Mouse (Mus musculus) lung, postnatal 36 days (tissue): Measurements from ENCODE around the gene Vegfb.
"Not testable (repeated sequence)": the region's sequence is repeated elsewhere in the genome, so short reads cannot be mapped to it uniquely, and the experiment has no call there.

Source experiments
- DNase-seq: peaks from one replicate; pipeline ENCODE4 v3.0.0; 2022; ENCODE audit warnings: mixed read lengths

Vegfb gene

DNA sequence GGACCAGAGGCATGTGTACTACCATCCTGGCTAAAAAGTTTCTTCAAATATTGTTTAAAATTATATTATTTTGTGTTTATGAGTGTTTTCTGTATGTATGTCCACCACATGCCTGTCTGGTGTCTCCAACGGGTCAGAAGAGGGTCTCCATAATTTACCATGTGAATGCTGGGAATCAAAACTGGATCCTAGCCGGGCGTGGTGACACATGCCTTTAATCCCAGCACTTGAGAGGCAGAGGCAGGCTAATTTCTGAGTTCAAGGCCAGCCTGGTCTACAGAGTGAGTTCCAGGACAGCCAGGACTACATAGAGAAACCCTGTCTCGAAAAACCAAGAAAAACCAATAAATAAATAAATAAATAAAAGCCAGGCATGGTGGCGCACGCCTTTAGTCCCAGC is 3.7 kb upstream of the Vegfb start:
- not testable (repeated sequence) for DNase-seq

DNA sequence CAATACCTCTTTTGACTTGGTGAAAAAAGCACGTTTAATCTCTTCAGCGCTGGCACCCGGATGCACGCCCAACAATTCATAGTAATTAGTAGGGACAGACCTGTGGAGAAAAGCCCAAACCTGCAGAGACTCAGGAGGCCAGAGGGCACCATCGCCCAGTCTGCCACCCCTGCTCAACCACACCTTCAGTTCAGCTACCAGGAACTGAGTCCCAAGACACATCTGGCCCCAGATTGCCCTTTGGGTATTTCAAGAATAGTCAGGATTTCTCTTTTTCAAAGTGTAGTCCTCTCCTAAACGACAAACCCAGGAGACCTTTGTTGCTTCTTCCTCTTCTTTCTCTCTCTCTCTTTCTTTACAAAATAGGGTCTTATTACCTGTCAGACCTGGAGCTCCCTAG is 3.3 kb upstream of the Vegfb start:
- DNase-seq, result no peak

DNA sequence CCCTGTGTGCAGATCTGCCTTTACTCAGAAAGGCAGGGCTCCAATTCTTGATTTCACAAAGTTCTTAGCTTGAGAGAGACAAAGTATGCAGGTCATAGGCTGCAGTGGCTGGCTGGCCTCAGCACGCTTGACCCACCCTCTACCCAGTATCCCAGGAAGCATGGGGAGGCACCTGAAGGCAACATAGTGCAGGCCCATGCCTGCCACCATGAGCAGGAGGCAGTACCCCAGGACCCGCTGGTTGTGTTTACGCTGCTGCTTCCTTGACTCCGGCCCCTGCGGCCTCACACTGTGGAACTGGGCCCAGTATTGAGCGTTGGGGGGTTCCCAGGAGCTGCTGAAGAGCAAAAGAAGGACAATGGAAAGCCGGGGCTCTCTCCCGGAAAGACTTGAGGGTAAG is 1.8 kb upstream of the Vegfb start:
- DNase-seq, result no peak

DNA sequence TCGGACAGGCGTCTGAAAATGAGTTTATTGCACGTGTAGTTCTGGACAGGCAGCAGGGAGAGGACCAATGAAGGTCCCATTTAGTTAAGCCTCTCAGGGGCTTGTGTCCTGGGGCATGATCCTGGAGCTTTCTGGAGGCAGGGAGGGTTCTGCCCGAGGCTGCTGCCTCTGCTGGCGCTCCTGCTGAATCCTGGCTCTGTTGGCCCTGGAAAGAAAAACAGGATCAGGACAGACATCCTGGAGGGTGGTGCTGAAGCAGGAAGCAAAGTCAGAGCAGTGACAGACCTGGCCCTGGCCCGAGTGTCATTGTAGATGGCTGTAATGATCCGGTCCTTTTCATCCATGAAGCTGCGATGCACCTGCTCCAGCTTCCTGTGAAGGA is 444 bp upstream of the Vegfb start:
- DNase-seq, result no peak

DNA sequence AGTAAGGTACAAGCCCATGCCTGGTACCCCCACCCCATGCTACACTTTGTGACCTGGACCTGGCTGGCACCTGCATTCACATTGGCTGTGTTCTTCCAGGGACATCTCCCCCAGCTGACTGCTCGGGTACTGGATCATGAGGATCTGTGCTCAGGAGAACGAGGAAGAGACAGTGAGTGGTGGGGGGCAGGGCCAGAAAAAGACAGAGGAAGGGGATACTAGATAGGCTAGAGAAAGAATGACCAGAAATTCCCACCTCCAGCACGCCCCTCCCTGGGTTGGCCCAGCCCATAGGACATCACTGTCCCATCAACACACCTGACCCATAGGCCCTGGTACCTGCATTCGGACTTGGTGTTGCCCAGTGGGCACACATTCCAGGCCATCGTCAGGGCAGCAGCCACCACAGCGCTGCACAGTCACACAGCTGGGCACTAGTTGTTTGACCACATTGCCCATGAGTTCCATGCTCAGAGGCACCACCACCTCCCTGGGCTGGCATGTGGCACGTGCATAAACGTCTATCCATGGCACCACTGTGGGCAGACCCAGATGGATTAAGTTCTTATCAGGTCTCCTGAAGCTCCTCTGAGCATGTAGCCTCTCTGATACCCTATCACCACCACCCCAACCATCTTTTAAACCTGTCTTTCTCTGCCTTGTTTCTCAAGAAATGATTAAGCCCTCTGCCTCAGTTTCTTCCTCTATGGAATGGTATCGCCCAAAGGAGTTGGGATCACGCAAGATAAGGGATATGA is 1.3 kb downstream of the Vegfb start:
- no peak for DNase-seq

DNA sequence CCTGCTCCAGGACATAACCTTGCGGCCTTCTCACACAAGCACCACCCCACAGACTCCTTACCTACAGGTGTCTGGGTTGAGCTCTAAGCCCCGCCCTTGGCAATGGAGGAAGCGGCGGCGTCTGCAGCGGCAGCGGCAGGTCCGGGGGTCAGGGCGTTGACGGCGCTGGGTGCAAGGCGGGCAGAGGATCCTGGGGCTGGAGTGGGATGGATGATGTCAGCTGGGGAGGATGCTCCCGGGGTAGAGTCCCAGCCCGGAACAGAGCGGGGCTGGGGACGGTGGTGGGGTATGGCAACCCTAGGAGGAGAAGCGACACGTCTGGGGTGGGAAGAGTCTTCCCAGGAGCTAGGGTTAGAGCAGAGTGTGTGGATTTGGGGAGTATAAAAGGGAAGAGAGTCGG is 2.2 kb downstream of the Vegfb start:
- no peak for DNase-seq

DNA sequence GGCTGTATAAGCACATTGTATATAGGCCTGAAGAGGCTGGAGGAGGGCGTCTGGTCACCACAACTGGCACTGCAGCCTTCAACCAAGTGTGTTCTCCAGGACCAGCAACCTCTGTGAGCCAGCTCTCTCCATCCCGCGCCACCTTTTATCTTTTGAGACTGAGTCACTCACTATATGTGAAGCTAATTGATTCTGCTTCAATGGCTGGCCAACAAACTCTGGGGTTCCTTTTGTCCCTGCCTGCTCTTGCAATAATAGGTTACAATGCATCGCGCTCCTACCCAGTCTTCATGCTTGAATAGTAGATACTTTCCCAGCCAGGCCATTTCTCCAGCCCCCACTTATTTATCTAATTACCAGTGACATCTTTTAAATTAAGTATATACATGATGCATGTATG is 3.8 kb downstream of the Vegfb start:
- no peak for DNase-seq

DNA sequence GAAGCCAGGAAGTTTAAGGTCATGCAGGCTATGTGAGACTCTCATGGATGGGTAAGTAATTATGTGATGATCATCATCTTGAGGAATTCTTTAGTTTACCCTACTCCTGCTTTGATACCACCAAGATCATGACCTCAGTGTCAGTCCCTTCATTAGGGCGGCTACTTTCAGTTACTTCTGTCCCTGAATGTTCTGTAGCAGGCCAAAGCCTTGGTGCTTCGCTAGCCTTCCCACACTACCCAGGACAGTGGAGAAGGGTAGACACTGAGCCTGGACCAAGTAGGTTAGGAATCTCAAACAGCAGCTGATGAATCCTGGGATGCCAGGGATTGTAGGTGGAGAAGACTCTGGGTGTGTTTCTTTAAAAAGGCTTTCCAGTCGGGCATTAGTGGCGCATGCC is 6.0 kb downstream of the Vegfb start:
- DNase-seq, result no peak

DNA sequence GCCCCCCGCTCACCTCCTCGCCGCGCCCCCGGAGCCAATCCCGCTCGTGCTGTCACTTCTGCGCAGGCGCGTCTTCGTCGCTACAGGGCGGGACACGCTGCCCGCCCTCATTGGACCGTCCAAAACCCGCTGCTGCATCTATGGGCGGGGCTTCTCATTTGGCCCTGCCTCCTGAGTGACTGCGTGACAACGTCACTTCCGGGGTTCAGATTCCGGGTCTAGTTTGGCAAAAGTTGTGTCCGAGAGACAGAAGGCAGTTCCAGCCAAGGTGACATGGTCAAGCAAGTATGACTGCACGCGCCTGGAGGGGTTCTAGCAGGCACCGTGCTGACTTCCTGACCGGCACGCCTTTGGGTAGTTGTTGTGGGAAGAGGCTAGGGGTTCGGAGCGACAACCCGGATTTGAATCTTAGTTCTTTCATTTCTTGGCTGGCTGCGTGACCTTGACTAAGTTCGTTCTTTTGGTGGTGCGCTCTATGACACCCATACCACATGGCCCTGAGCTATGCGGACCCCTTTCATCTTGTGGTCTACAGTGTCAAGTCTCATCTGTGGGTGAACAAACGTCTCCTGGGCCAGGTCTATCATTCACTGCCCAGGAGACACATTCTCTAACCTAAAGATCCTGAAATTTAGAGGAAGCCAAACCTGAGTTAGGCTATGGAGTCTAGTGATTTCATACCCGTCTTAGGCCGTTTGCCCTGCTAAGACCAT is 6.9 kb downstream of the Vegfb start, which contains the start of gene Fkbp2:
TSS of gene Fkbp2 (minus strand) at position 121 of the 713 bp plus-strand sequence.
- DNase-seq, result peak; percentile 99

DNA sequence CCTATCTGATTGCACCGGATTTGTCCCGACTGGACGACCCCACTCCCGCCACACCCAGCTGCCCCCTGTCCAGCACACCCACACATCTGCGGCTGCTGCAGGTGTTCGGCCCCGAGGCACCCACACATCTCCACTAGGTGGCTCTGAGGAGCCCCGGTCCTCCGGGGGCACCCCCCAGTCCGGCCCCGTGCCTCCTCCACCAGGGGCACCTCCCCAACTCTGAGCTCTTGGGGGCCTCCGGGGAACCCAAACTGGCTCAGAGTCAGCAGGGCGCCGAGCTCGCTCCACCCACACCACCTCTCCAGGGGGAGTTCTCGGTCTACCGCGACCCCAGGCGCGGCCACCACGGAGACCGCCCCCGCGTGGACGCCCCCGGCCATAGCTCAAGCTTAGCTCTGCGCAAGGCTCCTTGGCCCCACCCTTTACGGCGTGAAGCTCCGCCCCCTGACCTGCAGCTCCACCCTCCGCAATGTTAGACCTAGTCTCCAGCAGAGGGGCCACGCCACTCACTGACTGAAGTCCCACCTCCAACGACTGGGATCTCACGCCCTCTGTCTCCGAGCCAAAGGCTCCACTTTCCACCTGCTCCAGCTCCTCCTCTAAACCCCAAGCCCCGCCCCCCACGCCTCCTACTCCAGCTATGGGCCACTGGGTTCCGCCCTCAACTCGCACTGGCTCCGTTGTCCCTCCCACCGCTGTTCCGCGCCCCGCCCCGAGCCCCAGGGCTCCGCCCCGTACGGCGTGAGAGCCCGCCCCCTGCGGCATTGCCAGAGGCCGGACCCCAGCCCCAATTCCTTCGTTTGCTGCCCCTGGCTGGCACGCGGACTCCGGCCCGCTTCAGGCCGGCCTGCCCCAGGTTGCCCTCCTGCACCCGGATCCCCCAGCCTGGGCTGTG is 7.7 kb downstream of the Vegfb start:
- DNase-seq, result peak; percentile 100

DNA sequence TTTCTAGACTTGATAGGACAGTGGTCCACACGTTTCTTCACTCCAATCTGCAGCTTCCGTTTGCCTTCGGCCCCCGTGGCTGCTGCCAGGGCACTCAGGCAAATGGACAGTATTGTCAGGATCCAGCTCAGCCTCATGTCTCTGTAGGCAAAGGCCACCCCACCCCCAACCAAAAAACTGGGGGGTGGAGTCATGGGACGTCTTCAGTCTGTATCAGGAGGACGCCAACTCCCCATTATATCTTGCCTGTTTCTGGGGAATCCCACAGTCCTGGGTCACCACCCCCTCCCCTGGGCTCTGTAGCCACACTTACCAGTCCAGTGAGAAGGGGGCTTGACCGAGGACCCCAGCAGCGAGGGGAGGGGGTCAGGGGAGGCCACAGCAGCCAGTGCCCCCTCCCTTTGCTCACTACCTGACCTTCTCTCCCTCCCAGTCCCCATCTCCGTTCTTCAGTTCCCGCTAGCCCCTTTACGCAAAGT is 8.4 kb downstream of the Vegfb start:
- DNase-seq, result no peak

DNA sequence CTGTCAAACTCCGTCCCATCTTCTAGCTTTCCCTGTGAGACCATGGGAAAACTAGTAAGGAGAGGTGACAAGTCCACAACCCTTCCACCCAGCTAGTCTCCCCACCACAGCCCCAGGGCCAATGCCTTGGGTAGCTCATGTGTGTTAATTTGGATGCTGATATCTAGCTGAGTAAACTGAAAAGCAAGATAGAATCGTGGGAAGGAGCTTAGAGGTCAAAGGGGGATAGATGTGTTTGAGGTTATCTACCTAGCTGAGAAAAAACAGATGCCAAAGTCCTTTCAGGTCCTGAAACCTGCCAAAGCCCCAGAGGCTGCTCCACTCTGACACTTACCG is 8.8 kb downstream of the Vegfb start:
- no peak for DNase-seq

DNA sequence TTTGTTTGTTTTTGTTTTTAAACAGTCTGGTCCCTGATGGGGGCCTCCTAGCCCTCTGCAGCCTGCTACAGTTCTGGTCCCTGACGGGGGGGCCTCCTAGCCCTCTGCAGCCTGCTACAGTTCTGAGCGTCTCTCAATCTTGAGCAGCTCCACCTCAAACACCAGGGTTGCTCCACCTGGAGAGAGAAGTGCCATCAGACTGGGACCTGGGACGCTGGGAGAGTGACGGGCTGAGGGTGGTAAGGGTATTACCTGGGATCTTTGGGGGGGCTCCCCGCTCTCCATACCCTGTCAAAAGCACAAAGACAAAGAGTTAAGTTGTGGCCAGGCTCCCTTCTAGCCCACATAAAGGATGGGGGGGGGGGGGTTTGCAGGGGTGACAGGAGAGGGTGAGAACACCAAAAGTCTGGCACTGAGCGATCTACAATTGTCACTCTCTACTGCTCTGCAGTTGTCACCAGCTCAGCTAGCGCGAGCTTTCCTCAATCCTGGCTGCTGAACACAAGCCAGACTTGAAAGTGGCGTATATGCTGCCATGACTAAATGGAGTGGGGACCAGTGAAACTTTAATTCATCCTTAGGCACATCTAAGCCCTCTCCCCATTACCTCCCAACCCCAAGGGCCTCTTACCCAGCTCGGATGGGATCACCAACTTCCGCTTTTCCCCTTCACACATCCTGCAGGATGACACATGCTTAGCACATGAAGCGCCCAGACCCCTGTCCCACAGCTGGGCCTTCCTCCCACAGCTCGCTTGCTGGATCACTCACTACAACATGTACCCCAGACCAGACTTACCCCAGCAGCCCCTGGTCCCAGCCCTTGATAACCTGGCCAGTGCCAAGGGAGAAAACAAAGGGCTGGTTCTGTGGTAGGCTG is 9.5 kb downstream of the Vegfb start:
- no peak for DNase-seq

DNA sequence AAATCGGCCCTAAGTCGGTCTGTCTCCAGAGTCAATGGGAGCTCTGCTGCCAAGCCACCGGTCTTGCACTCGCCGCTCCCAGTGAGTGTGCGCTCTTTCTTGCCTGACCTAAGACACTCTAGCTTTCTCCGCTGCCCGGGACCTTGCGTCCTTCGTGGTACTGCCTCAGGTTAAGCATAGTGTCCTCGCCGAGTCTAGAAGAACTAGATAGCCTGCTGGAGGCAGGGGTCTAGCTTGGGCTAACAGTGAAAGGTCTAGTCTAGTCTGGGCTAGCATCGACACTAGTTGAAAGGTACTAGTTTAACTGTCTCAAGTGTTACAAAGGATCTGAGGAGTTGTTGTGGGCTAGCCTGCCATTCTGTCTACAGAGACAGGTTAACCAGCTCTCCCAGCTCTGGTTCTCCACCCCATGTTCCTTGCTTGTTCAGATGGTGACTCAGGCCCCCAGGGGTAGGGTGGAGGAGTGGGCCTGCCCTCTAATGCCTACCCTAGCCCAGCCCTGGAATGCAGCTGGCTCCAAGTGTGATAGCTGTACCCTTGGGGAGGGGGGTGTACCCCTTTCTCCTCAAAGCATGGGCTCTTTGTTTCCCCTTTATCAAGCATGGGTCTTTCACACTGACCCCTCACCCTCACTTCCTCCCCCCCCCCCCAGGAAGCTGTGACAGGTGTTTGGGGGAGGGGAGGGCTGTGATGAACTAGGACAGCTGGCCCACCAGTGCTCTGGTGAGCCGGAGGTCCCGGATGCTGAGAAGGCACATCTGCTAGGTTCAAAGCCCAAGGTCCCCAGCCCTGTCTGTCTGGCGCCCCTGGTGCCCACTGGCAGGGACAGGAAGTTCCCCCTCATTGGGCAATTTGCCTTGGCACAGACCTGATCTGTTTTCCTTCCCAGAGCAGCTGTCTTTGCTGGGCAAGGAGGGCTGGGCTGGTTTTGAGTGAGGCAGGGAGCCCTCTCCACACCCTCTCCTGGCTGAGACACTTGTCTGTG is 11.6 kb downstream of the Vegfb start, which contains the start of gene Plcb3:
TSS of gene Plcb3 (minus strand) at position 934 of the 985 bp plus-strand sequence.
- peak; percentile 77 for DNase-seq

DNA sequence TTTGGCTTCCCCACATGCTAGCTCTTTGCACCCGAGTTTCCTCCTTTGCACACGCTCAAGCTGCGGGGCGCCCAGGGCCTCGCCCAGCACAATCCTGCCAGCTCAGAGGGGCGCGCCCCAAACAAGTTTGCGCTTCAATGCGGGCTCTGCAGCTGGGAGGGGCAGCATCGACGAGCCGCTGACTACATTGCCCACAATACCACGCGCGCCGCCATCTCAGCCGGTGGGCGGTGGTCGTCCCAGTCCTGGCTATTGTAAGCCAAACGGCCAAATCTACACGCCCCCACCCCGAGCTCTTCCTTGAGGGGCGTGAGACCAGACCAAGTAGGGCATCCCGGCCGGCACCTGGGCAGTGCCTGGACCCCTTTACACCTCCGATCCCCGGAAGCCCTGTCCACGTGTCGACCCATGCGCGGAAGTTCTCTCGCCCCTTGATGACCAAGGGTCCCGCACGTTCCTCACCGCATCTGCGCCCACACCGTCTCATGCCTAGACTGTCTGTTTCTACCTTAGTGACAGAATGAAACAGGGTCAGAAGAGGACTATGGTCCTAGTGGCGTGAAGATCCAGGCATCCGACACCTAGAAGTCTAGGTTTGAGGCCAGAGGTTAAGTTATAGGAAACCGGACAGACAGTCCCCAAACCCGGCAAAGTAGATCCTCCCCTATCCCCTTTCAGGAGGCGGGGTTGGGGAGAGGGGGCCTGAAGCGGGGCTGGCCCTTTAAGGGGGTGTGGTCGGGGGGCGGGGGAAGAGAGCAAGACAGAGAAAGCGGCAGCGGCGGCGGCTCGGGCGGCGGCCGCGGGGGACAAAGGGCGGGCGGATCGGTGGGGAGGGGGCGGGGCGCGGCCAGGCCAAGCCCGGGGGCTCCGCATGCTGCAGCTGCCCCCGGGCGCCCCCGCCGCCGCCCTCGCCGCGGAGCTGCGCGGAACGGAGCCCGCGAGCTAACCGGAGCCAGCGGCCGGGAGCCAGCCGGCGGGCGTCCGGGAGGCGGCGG is 12.9 kb downstream of the Vegfb start, which contains the start of gene Ppp1r14b:
TSS of gene Ppp1r14b (plus strand) at position 758 of the 995 bp plus-strand sequence.
- peak; percentile 87 for DNase-seq

DNA sequence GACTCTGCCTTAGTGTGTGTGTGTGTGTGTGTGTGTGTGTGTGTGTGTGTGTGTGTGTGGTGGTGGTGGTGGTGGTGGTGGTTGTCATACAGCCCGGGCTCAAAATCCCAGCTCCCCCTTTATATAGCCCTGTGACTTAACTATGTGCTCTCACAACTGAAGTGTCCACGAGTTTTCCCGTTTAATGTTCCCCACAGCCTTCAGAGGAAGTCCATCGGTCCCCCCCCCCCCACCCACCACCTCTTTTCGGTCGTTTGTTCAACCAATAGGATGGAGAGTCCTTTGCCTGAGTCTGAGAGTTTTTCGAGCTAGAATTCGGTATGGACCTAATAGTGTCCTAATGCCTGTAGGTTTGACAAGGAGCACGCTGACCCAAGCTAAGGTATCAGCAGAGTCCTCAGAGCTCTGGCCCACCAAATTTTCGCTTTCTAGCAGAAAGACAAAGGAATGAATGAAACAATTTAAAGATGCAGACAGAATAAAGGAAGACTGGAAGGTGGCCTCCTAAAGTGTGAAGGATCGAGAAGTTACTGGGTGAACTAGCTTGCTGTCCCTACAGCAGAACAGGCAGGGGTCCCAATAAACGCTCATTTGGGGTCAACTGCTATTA is 13.8 kb downstream of the Vegfb start:
- DNase-seq, result no peak

DNA sequence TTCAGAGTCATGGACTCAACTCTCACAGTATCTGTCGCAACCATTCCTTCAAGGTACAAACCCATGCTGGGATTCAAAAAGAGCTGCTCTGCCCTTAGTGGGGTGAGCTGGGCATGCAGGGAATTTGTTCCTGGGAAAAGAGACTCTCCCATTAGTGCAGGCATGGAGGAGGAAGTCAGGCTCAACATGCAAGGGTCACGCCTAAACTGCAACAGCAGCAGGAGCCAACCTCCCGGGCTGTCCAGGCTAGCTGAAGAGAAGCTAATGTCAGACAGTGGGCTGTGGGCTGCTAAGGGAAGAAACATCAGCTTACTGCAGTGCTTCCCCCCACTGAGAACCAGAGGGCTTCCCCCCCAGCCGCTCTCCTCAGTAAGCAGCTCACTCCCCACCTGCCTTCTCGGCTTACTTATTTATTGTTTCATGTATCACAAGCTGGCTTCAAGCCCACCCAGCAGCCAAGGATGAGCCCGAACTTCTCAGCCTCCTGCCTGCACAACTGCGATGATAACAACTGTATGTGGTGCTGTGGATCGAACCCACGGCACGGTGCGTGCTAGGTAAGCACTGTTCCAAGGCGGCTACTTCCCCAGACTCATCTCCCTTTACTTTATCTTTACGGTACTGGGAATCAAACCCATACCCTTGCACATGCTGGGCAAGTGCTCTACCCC is 15.1 kb downstream of the Vegfb start:
- DNase-seq, result no peak

DNA sequence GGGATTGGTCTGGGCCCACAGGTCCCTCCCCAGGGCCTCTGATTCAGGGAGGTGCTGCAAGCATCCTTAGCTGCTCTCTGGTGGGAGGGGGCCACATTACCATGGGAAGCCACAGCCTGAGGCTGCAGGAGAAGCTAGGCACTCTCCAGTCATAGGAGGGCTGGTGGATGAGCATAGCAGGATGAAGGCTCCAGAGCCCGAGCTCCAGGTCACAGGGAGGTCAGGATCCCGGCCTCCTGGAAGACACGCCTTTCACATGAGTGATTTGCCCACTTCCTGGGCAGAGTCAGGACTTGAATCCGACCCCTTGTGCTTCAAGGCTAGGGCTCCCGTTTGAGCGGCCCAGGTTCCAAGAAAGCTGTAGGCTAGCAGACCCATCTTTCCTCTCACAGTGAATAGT is 15.8 kb downstream of the Vegfb start:
- no peak for DNase-seq
